Mouse (Mus musculus): Measurements from ENCODE around the gene Dtd1. TPM values are rescaled to one million over a fixed set of nuclear protein-coding genes. Genes with fewer than 3 reads are reported as not detected.

The Dtd1 gene
- polyA plus RNA-seq, 2 experiments, result 19.1 to 39.8 TPM

- WGBS, result 95% methylated on average over 2 of the region's 2 CpGs
- DNase-seq (ENCODE audit: low spot score) (no peak), ATAC-seq (ENCODE audit: low FRiP score, low read depth) (no peak)
- no peak for TF ChIP-seq POLR2A (IDR thresholded peaks at IDR 0.05; ENCODE audit: borderline replicate concordance, extremely low read depth, insufficient read depth, insufficient read length)
- no peaks in the 10 kb centered on the region for H3K27me3 ChIP-seq (ENCODE audit: control insufficient read depth, insufficient read depth, low read length)
- no peak overlapping the region for H3K4me3 ChIP-seq (replicated peaks; ENCODE audit: low read length)
- H3K27ac ChIP-seq (replicated peaks; ENCODE audit: low read depth, low read length), result no peak overlapping the region
- no peak overlapping the region for H3K4me2 ChIP-seq (replicated peaks; ENCODE audit: low read depth, low read length, severe bottlenecking)
- H3K4me1 ChIP-seq (ENCODE audit: control insufficient read depth, insufficient read depth, low read length), result peaks cover 18% of the 10 kb centered on the region
- no peak overlapping the region for H3K9ac ChIP-seq (ENCODE audit: low read depth, low read length, severe bottlenecking)
- H3K36me3 ChIP-seq (ENCODE audit: control insufficient read depth, insufficient read depth, low read length), result no peaks in the 10 kb centered on the region
- H3K9me3 ChIP-seq (ENCODE audit: control insufficient read depth, low read length), result no peaks in the 10 kb centered on the region
These were observed 145.6 kb downstream of the Dtd1 start for GRCm38 (mm10) chr2:144745266-144745665.

- no peaks in the 10 kb centered on the region for H3K9me3 ChIP-seq (ENCODE audit: control insufficient read depth, low read length)
- H3K9ac ChIP-seq (ENCODE audit: low read depth, low read length, severe bottlenecking), result no peak overlapping the region
- H3K27ac ChIP-seq (replicated peaks; ENCODE audit: low read depth, low read length), result no peak overlapping the region
- no peak overlapping the region for H3K4me2 ChIP-seq (replicated peaks; ENCODE audit: low read depth, low read length, severe bottlenecking)
- DNase-seq (ENCODE audit: low spot score), result no peak
- H3K4me3 ChIP-seq (replicated peaks; ENCODE audit: low read length), result no peak overlapping the region
- TF ChIP-seq POLR2A (IDR thresholded peaks at IDR 0.05; ENCODE audit: borderline replicate concordance, extremely low read depth, insufficient read depth, insufficient read length), result no peak
- peaks cover 9% of the 10 kb centered on the region for H3K4me1 ChIP-seq (ENCODE audit: control insufficient read depth, insufficient read depth, low read length)
- no peaks in the 10 kb centered on the region for H3K27me3 ChIP-seq (ENCODE audit: control insufficient read depth, insufficient read depth, low read length)
- no peak for ATAC-seq (ENCODE audit: low FRiP score, low read depth)
- 63% methylated on average over 4 of the region's 4 CpGs for WGBS
- no peaks in the 10 kb centered on the region for H3K36me3 ChIP-seq (ENCODE audit: control insufficient read depth, insufficient read depth, low read length)
These were observed 146.5 kb downstream of the Dtd1 start for GRCm38 (mm10) chr2:144746046-144746783.

DNA sequence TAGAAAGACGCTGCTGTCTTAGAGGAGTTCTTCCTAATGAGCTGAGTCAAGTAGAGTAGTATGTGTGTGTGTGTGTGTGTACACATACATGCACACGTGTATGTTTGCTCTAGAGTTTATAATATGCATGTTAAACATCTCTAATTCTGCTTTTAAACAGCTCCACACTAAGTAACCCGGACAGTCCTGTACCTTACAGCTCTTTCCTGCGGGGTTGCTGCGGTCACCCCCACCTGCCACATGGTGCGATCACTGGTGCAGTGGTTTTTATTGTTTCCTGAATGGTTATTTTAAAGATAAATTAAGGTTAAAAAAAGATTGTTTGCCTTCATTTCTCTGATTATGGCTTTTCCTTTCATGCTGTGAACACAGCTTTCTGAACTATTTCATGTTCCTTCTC lies 153.9 kb downstream of the Dtd1 start:
- Histone ChIP-seq H3K9ac (ENCODE audit: low read depth, low read length, severe bottlenecking) (no peak overlapping the region), H3K27me3 (ENCODE audit: control insufficient read depth, insufficient read depth, low read length) (no peaks in the 10 kb centered on the region), H3K27ac (replicated peaks; ENCODE audit: low read depth, low read length) (no peak overlapping the region), H3K4me3 (replicated peaks; ENCODE audit: low read length) (no peak overlapping the region), H3K4me1 (ENCODE audit: control insufficient read depth, insufficient read depth, low read length) (no peaks in the 10 kb centered on the region), H3K9me3 (ENCODE audit: control insufficient read depth, low read length) (no peaks in the 10 kb centered on the region), H3K36me3 (ENCODE audit: control insufficient read depth, insufficient read depth, low read length) (no peaks in the 10 kb centered on the region), H3K4me2 (replicated peaks; ENCODE audit: low read depth, low read length, severe bottlenecking) (no peak overlapping the region)
- 64% methylated on average over 6 of the region's 6 CpGs for WGBS
- ATAC-seq (ENCODE audit: low FRiP score, low read depth), result no peak
- DNase-seq (ENCODE audit: low spot score), result no peak
- no peak for TF ChIP-seq POLR2A (IDR thresholded peaks at IDR 0.05; ENCODE audit: borderline replicate concordance, extremely low read depth, insufficient read depth, insufficient read length)

DNA sequence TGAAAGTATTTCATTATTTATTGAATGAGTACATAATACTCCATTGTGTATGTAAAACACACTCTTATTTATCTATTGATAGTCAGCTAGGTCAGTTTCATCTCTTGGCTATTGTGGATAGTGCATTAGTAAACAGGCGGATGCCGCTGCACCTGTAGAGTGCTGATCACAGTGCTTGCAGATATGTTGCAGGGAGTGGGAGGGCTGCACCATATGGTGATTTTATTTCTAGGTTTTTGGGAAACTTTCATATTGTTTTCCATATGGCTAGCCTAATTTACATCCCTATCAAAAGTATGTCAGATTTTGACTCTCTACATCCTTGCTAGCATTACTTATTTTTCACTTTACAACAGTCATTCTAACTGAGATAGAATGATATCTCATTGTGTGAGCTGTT lies 155.3 kb downstream of the Dtd1 start:
- WGBS, result 99% methylated on average over 2 of the region's 2 CpGs
- Histone ChIP-seq H3K9ac (ENCODE audit: low read depth, low read length, severe bottlenecking) (no peak overlapping the region), H3K9me3 (ENCODE audit: control insufficient read depth, low read length) (no peaks in the 10 kb centered on the region), H3K27ac (replicated peaks; ENCODE audit: low read depth, low read length) (no peak overlapping the region), H3K4me2 (replicated peaks; ENCODE audit: low read depth, low read length, severe bottlenecking) (no peak overlapping the region), H3K4me1 (ENCODE audit: control insufficient read depth, insufficient read depth, low read length) (no peaks in the 10 kb centered on the region), H3K27me3 (ENCODE audit: control insufficient read depth, insufficient read depth, low read length) (no peaks in the 10 kb centered on the region), H3K4me3 (replicated peaks; ENCODE audit: low read length) (no peak overlapping the region), H3K36me3 (ENCODE audit: control insufficient read depth, insufficient read depth, low read length) (no peaks in the 10 kb centered on the region)
- ATAC-seq (ENCODE audit: low FRiP score, low read depth) (no peak), DNase-seq (ENCODE audit: low spot score) (no peak)
- TF ChIP-seq POLR2A (IDR thresholded peaks at IDR 0.05; ENCODE audit: borderline replicate concordance, extremely low read depth, insufficient read depth, insufficient read length), result no peak

- H3K9me3 ChIP-seq (ENCODE audit: control insufficient read depth, low read length), result no peaks in the 10 kb centered on the region
- no peaks in the 10 kb centered on the region for H3K27me3 ChIP-seq (ENCODE audit: control insufficient read depth, insufficient read depth, low read length)
- H3K27ac ChIP-seq (replicated peaks; ENCODE audit: low read depth, low read length), result no peak overlapping the region
- TF ChIP-seq POLR2A (IDR thresholded peaks at IDR 0.05; ENCODE audit: borderline replicate concordance, extremely low read depth, insufficient read depth, insufficient read length), result no peak
- no peak overlapping the region for H3K9ac ChIP-seq (ENCODE audit: low read depth, low read length, severe bottlenecking)
- DNase-seq (ENCODE audit: low spot score) (no peak), ATAC-seq (ENCODE audit: low FRiP score, low read depth) (no peak)
- no peaks in the 10 kb centered on the region for H3K4me1 ChIP-seq (ENCODE audit: control insufficient read depth, insufficient read depth, low read length)
- no peaks in the 10 kb centered on the region for H3K36me3 ChIP-seq (ENCODE audit: control insufficient read depth, insufficient read depth, low read length)
- 93% methylated on average over 6 of the region's 6 CpGs for WGBS
- no peak overlapping the region for H3K4me3 ChIP-seq (replicated peaks; ENCODE audit: low read length)
- H3K4me2 ChIP-seq (replicated peaks; ENCODE audit: low read depth, low read length, severe bottlenecking), result no peak overlapping the region
These were observed 161.0 kb downstream of the Dtd1 start for GRCm38 (mm10) chr2:144760666-144761065.
